Mouse (Mus musculus) B cell, adult 67 days (primary cell): ENCODE measurements around the gene Sik1. TPM values are rescaled to one million over a fixed set of nuclear protein-coding genes. Genes with fewer than 3 reads are reported as not detected.

Source experiments
- total RNA-seq, 2 experiments: library from RNA; stranded (reverse); gene quantifications; 4 replicates each; pipeline ENCODE4 v1.2.4; 2023

The Sik1 gene
- 100 to 1,000 TPM; 336 to 595 TPM for total RNA-seq

DNA sequence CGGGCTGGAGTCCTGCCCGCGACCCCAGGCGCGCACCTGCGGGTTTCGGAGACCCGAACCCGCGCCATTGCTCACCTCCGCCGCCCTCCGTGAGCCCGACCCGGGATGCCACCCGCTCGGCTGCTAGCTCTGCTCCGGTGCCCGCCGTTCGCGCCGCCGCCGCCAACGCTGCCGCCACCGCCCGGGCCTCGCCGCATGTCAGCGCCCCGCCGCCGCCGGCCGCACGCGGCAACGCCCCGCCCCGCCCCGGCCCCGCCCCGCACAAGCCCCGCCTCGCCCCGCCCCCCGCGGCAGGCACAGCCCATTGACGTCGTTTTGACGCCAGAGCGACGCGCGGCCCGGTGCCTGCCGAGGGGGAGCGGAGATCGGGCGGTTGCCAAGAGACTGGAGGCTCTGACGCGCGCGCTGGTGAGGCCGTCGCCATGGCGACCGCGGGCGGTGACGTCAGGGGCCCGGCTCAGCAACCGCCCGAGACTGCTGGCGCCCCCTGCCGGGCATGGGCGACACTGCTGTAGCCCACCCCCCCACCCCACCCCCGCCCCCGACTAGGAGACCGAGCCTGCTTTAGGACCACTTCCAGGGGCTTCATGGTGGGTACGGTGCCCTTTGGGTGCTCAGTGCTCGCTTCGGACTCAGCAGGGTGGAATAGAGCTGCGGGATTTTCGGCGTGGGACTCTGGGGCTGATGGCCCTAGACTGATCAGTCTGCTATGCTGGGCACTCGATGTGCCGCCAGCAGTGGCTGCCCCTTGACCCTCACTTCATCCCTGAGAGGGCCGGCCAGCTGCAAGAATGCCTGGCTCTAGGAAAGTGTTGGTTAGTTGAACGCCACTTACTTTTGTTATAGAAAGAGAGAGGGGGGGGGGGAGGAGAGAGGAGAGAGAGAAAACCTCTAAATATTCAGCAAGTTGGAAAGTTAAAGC is at the start of gene Sik1:
Gene Sik1 (minus strand): TSS at position 208 of the 922 bp plus-strand sequence.

Other genes with a start within 250 kb of the Sik1 start
- under 1 TPM in 1 of 2 experiments, not detected in 1; 0.23 TPM for gene Cbs, start 218.6 kb downstream of the Sik1 start, total RNA-seq
- 100 to 1,000 TPM; 304 to 307 TPM for gene U2af1, start 196.9 kb downstream of the Sik1 start, total RNA-seq
- gene Cryaa, start 178.0 kb downstream of the Sik1 start, total RNA-seq: not detected
- 10 to 100 TPM; 41.9 to 53.7 TPM for gene Rrp1b, start 180.3 kb upstream of the Sik1 start, total RNA-seq
- gene Hsf2bp, start 180.5 kb upstream of the Sik1 start, total RNA-seq: under 1 TPM; 0.53 to 0.78 TPM